Mouse (Mus musculus): ENCODE measurements around the gene Atp2b1.

DNA sequence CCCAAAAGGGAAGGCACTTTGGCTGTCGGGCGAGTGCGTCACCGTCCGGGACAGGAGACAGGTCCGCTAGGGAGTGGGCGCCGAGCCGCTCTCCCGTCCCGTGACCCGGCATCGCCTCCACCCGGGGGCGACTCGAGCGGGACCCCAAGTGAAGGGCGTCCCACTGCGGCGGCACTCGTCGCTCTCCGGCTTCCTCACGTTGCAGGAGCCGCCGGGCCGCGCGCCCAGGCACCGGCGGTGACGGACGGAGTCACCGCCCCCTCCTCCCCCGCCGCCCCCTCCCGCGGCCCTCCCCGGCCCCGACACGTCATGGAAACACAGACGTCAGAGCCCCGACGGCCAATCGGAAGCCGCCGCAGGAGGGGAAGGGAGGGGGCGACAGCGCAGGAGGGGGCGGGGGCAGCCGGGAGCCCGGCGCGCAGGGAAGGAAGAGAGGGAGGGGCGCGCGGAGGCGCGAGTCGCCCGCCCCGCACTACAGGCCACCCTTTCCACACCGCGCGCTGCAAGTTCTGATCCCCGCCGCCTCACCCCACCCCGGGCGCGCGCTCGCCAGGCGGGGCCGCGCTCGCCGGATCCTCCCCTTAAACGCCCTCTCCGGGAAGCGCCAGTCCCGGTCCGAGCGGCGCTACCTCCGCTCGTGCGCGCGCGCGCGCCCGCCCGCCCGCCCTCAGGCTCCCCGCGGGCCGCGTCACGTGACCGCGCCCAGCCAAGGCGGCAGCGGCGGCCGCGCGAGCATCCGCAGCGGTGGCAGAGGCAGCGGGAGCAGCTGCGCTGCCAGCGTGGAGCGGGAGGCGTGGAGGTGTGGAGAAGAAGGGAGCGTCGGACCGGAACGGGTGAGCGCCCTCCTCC lies at the start of gene Atp2b1:
- TF ChIP-seq POLR2A (IDR thresholded peaks at IDR 0.05; ENCODE audit: control insufficient read depth, extremely low read depth, insufficient read depth, low read length, poor library complexity) (peak; percentile 87), CTCF (IDR thresholded peaks at IDR 0.05; ENCODE audit: borderline replicate concordance, control insufficient read depth, extremely low read depth, insufficient read depth, low read length, poor library complexity) (0 out of 2 replicates have a peak, but pooled peaks have one; percentile 37)

All from thymus, adult 2 months (tissue).